Mouse (Mus musculus) limb, embryonic 14.5 days (tissue): ENCODE measurements around the gene N4bp1. TPM values are rescaled to one million over a fixed set of nuclear protein-coding genes. Genes with fewer than 3 reads are reported as not detected.

ENCODE experiments used
- ATAC-seq: fragments of 200-750 bp; cut with Nextera tagmentation; 2 replicates; pipeline ENCODE4 v1.8.0; 2017; ENCODE audit warnings: low read depth, moderate number of reproducible peaks, moderate TSS enrichment; ENCODE audit not compliant: low FRiP score
- DNase-seq: peaks from one replicate; pipeline ENCODE4 v3.0.0-alpha.2; 2015; ENCODE audit warnings: low spot score
- H3K27ac ChIP-seq: fragments of 300-500 bp; sonication (generic); replicated peaks from 2 replicates; pipeline ENCODE4 v1.5.1; 2014; ENCODE audit warnings: low read depth, mild to moderate bottlenecking, low read length, moderate library complexity, mixed read lengths
- H3K27me3 ChIP-seq: fragments of 300-500 bp; sonication (generic); 2 replicates; pipeline ENCODE4 v1.6.1; 2014; ENCODE audit warnings: low read length, mixed read lengths; ENCODE audit not compliant: control insufficient read depth, insufficient read depth
- H3K36me3 ChIP-seq: fragments of 300-500 bp; sonication (generic); 2 replicates; pipeline ENCODE4 v1.6.1; 2014; ENCODE audit warnings: mild to moderate bottlenecking, low read length, moderate library complexity, mixed read lengths; ENCODE audit not compliant: control insufficient read depth, insufficient read depth
- H3K4me1 ChIP-seq: fragments of 300-500 bp; sonication (generic); 2 replicates; pipeline ENCODE4 v1.6.1; 2014; ENCODE audit warnings: antibody characterized with exemption, low read length, mixed read lengths; ENCODE audit not compliant: control insufficient read depth, insufficient read depth
- H3K4me2 ChIP-seq: fragments of 300-500 bp; sonication (generic); replicated peaks from 2 replicates; pipeline ENCODE4 v1.6.1; 2014; ENCODE audit warnings: low read depth, mild to moderate bottlenecking, low read length, moderate library complexity; ENCODE audit not compliant: severe bottlenecking
- H3K4me3 ChIP-seq: fragments of 300-500 bp; sonication (generic); replicated peaks from 2 replicates; pipeline ENCODE4 v1.5.1; 2014; ENCODE audit warnings: low read length
- H3K9ac ChIP-seq: fragments of 300-500 bp; sonication (generic); 2 replicates; pipeline ENCODE4 v1.6.1; 2014; ENCODE audit warnings: mild to moderate bottlenecking, low read depth, low read length, moderate library complexity; ENCODE audit not compliant: severe bottlenecking
- H3K9me3 ChIP-seq: fragments of 300-500 bp; sonication (generic); 2 replicates; pipeline ENCODE4 v1.6.1; 2016; ENCODE audit warnings: low read length; ENCODE audit not compliant: control insufficient read depth
- POLR2A ChIP-seq: fragments of 200-500 bp; IDR thresholded peaks from 2 replicates; pipeline ENCODE4 v1.8.0; 2012; ENCODE audit warnings: inconsistent platforms, mild to moderate bottlenecking, moderate library complexity, borderline replicate concordance; ENCODE audit not compliant: insufficient read depth, insufficient read length; ENCODE audit errors: extremely low read depth
- WGBS: fragments of 180-500 bp; shearing (Covaris S2); extraction: QIAGEN DNeasy Blood & Tissue Kit; methylation state at CpG from one replicate; pipeline ENCODE4 v1.1.7; 2014; 5-methylcytosine and 5-hydroxymethylcytosine counted together
- polyA plus RNA-seq, 2 experiments: library from polyadenylated mRNA; depleted of rRNA in 1 of 2; stranded (reverse) in 1 of 2; unstranded in 1 of 2; fragments of >200 nt; fragmentation: Nextera tagmentation in 1 of 2; extraction: Ambion mirVana in 1 of 2; gene quantifications; 2 replicates each; pipeline versions ENCODE4 v1.2.1 to v1.2.3; 2012 to 2014

The N4bp1 gene
- polyA plus RNA-seq, 2 experiments: 11.8 to 20.3 TPM

- Histone ChIP-seq H3K36me3 (no peaks in the 10 kb centered on the region), H3K4me1 (peaks cover 3% of the 10 kb centered on the region; the same call in 1 of the 2 replicates), H3K4me2 (no peak overlapping the region), H3K27me3 (no peaks in the 10 kb centered on the region), H3K9ac (no peak overlapping the region), H3K9me3 (no peaks in the 10 kb centered on the region), H3K4me3 (no peak overlapping the region), H3K27ac (no peak overlapping the region)
- WGBS: 94% methylated on average over 8 of the region's 8 CpGs
- TF ChIP-seq POLR2A: no peak
- no peak for DNase-seq
- no peak for ATAC-seq
Measured at GRCm38 (mm10) chr8:86781094-86781493, 104.0 kb downstream of the N4bp1 start.

- TF ChIP-seq POLR2A: no peak
- DNase-seq (no peak), ATAC-seq (no peak)
- no peaks in the 10 kb centered on the region for H3K27me3 ChIP-seq
- H3K9ac ChIP-seq: no peak overlapping the region
- no peak overlapping the region for H3K4me2 ChIP-seq
- no peak overlapping the region for H3K27ac ChIP-seq
- H3K4me3 ChIP-seq: no peak overlapping the region
- H3K4me1 ChIP-seq: peaks cover 3% of the 10 kb centered on the region; the same call in 1 of the 2 replicates
- WGBS: 40% methylated on average over 8 of the region's 8 CpGs
- no peaks in the 10 kb centered on the region for H3K9me3 ChIP-seq
- no peaks in the 10 kb centered on the region for H3K36me3 ChIP-seq
Measured at GRCm38 (mm10) chr8:86779207-86779606, 105.9 kb downstream of the N4bp1 start.

- Histone ChIP-seq H3K36me3 (no peaks in the 10 kb centered on the region), H3K4me2 (no peak overlapping the region), H3K4me3 (no peak overlapping the region), H3K9ac (no peak overlapping the region), H3K4me1 (peaks cover 10% of the 10 kb centered on the region; the same call in 1 of the 2 replicates), H3K9me3 (no peaks in the 10 kb centered on the region), H3K27ac (no peak overlapping the region), H3K27me3 (no peaks in the 10 kb centered on the region)
- TF ChIP-seq POLR2A: no peak
- DNase-seq (no peak), ATAC-seq (no peak)
- WGBS: 59% methylated on average over 1 of the region's 1 CpGs
Measured at GRCm38 (mm10) chr8:86769945-86770715, 114.9 kb downstream of the N4bp1 start.

GRCm38 (mm10) chr8:86768499-86768898, 116.6 kb downstream of the N4bp1 start:
- Histone ChIP-seq H3K4me1 (peaks cover 10% of the 10 kb centered on the region; the same call in 1 of the 2 replicates), H3K27ac (no peak overlapping the region), H3K9ac (no peak overlapping the region), H3K4me3 (no peak overlapping the region), H3K9me3 (no peaks in the 10 kb centered on the region), H3K27me3 (no peaks in the 10 kb centered on the region), H3K4me2 (no peak overlapping the region), H3K36me3 (no peaks in the 10 kb centered on the region)
- TF ChIP-seq POLR2A: no peak
- ATAC-seq (no peak), DNase-seq (no peak)
- 68% methylated on average over 5 of the region's 5 CpGs for WGBS

GRCm38 (mm10) chr8:86766548-86767211, 118.4 kb downstream of the N4bp1 start:
- Histone ChIP-seq H3K4me2 (no peak overlapping the region), H3K4me3 (no peak overlapping the region), H3K27ac (no peak overlapping the region), H3K9me3 (no peaks in the 10 kb centered on the region), H3K4me1 (peaks cover 10% of the 10 kb centered on the region; the same call in 1 of the 2 replicates), H3K9ac (no peak overlapping the region), H3K27me3 (no peaks in the 10 kb centered on the region), H3K36me3 (no peaks in the 10 kb centered on the region)
- 82% methylated on average over 9 of the region's 9 CpGs for WGBS
- TF ChIP-seq POLR2A: no peak
- no peak for ATAC-seq
- DNase-seq: no peak
